Mouse (Mus musculus): ENCODE results near the gene Dhx32. TPM values are rescaled to one million over a fixed set of nuclear protein-coding genes. Genes with fewer than 3 reads are reported as not detected.

Gene Dhx32
- total and polyA plus RNA-seq, 3 experiments, result 25.6 to 27.1 TPM; not detected in 1

DNA sequence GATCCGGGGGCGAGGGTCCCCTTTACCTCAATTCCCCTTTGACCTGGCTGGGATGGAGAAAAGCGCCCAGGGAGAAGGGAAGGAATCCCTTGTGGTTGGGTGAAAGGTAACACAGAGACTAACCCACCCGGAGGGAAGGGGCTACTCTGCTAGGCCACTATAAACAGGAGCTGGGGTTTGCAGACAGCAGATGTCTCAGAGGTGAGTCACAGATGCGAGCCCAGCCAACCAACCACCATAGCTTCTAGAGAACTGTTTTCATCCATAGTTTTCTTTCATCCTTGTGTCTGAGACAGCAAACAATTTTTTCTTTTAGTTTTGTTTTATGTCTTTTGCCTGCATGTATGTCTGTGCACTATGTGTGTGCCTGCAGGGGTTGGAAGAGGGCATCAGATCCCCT is 17.4 kb upstream of the Dhx32 start:
- H3K27ac ChIP-seq (ENCODE audit: control insufficient read depth, low read depth, low read length), result no peak overlapping the region
- no peaks in the 10 kb centered on the region for H3K9me3 ChIP-seq (replicated peaks; ENCODE audit: insufficient read depth, low read length)
- H3K79me2 ChIP-seq (ENCODE audit: control insufficient read depth, insufficient read depth, low read length, poor library complexity), result no peaks in the 10 kb centered on the region
- H3K27me3 ChIP-seq (ENCODE audit: control insufficient read depth in 1 of 2, insufficient read depth in 2 of 2, low read length in 2 of 2), result no peaks in the 10 kb centered on the region
- no peak overlapping the region for H3K4me3 ChIP-seq (ENCODE audit: control insufficient read depth in 1 of 2, insufficient read depth in 1 of 2, low read depth in 2 of 2, low read length in 2 of 2)
- H3K9ac ChIP-seq (ENCODE audit: control insufficient read depth, low read depth, low read length, poor library complexity, severe bottlenecking), result no peak overlapping the region
- no peaks in the 10 kb centered on the region for H3K4me1 ChIP-seq (ENCODE audit: control insufficient read depth in 1 of 2, insufficient read depth in 2 of 2, low read length in 2 of 2)
- no peaks in the 10 kb centered on the region for H3K36me3 ChIP-seq (ENCODE audit: control insufficient read depth in 1 of 2, insufficient read depth in 2 of 2, low read length in 2 of 2)
- DNase-seq (ENCODE audit: low read depth, low spot score), result no peak
- TF ChIP-seq HCFC1 (IDR thresholded peaks at IDR 0.05; ENCODE audit: low read depth, low read length), result no peak
- no peak for TF ChIP-seq EP300 (IDR thresholded peaks at IDR 0.05; ENCODE audit: low read depth in 1 of 2, low read length in 2 of 2)
- TF ChIP-seq ZC3H11A (IDR thresholded peaks at IDR 0.05; ENCODE audit: low read depth, low read length), result no peak
- no peak for TF ChIP-seq TCF12 (IDR thresholded peaks at IDR 0.05; ENCODE audit: low read depth, low read length)
- TF ChIP-seq RAD21 (IDR thresholded peaks at IDR 0.05; ENCODE audit: low read depth, low read length), result no peak
- no peak for TF ChIP-seq ETS1 (IDR thresholded peaks at IDR 0.05; ENCODE audit: low read depth, low read length)

DNA sequence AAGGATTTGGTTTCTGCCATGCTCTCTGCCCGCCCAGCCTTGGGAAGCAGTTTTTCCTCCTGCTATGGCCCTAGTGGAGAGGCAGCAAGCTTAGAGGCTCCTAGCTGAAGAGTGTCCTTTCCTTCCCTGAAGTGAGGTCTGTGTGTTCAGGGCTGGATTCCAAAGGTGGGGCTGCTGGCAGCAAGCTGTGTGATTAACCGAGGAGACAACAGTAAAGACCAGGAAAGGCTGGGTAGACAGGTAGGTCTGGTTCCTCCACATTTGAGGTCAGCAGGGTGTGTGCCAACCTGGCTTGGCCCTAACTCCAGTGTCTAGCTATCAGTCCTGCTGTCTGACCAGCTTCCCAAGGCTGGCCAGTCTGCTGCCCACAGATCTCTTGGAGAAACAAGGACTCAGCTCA is 12.2 kb upstream of the Dhx32 start:
- no peaks in the 10 kb centered on the region for H3K36me3 ChIP-seq (ENCODE audit: control insufficient read depth in 1 of 2, insufficient read depth in 2 of 2, low read length in 2 of 2)
- no peak for DNase-seq (ENCODE audit: low read depth, low spot score)
- H3K27ac ChIP-seq (ENCODE audit: control insufficient read depth, low read depth, low read length), result no peak overlapping the region
- no peak overlapping the region for H3K4me3 ChIP-seq (ENCODE audit: control insufficient read depth in 1 of 2, insufficient read depth in 1 of 2, low read depth in 2 of 2, low read length in 2 of 2)
- no peaks in the 10 kb centered on the region for H3K27me3 ChIP-seq (ENCODE audit: control insufficient read depth in 1 of 2, insufficient read depth in 2 of 2, low read length in 2 of 2)
- H3K9me3 ChIP-seq (replicated peaks; ENCODE audit: insufficient read depth, low read length), result no peaks in the 10 kb centered on the region
- TF ChIP-seq RAD21 (IDR thresholded peaks at IDR 0.05; ENCODE audit: low read depth, low read length), result no peak
- no peak for TF ChIP-seq CHD2 (IDR thresholded peaks at IDR 0.05; ENCODE audit: low read length)
- no peak for TF ChIP-seq ZNF384 (IDR thresholded peaks at IDR 0.05; ENCODE audit: low read depth, low read length)
- no peak for TF ChIP-seq SIN3A (IDR thresholded peaks at IDR 0.05; ENCODE audit: low read length)
- TF ChIP-seq USF1 (IDR thresholded peaks at IDR 0.05; ENCODE audit: low read depth, low read length), result no peak
- TF ChIP-seq GABPA (IDR thresholded peaks at IDR 0.05; ENCODE audit: low read depth, low read length), result no peak
- no peak for TF ChIP-seq CHD1 (IDR thresholded peaks at IDR 0.05; ENCODE audit: low read depth, low read length)
- TF ChIP-seq RCOR1 (IDR thresholded peaks at IDR 0.05; ENCODE audit: low read depth, low read length), result no peak
- no peak for TF ChIP-seq POLR2AphosphoS2 (IDR thresholded peaks at IDR 0.05; ENCODE audit: low read length)
- no peak for TF ChIP-seq POLR2AphosphoS5 (IDR thresholded peaks at IDR 0.05; ENCODE audit: borderline replicate concordance, low read depth, low read length)
- TF ChIP-seq BHLHE40 (IDR thresholded peaks at IDR 0.05; ENCODE audit: borderline replicate concordance, low read depth, low read length), result no peak
- no peak for TF ChIP-seq MYB (IDR thresholded peaks at IDR 0.05; ENCODE audit: low read depth, low read length)
- no peak for TF ChIP-seq HCFC1 (IDR thresholded peaks at IDR 0.05; ENCODE audit: low read depth, low read length)
- no peak for TF ChIP-seq ZKSCAN1 (IDR thresholded peaks at IDR 0.05; ENCODE audit: low read depth, low read length)
- no peak for TF ChIP-seq MAZ (IDR thresholded peaks at IDR 0.05; ENCODE audit: low read depth, low read length)
- no peak for TF ChIP-seq MAFK (IDR thresholded peaks at IDR 0.05; ENCODE audit: borderline replicate concordance, low read depth, low read length)
- no peak for TF ChIP-seq UBTF (IDR thresholded peaks at IDR 0.05; ENCODE audit: borderline replicate concordance, insufficient read depth, low read depth, low read length)
- no peak for TF ChIP-seq POLR2A (IDR thresholded peaks at IDR 0.05; ENCODE audit: control insufficient read depth in 1 of 2, insufficient read depth in 1 of 2, low read depth in 1 of 2, low read length in 2 of 2, poor library complexity in 1 of 2)
- H3K9ac ChIP-seq (ENCODE audit: control insufficient read depth, low read depth, low read length, poor library complexity, severe bottlenecking), result no peak overlapping the region
- peaks cover 2 to 4% of the 10 kb centered on the region in 2 experiments; a peak in 2 of 4 replicates for H3K4me1 ChIP-seq (ENCODE audit: control insufficient read depth in 1 of 2, insufficient read depth in 2 of 2, low read length in 2 of 2)
- no peaks in the 10 kb centered on the region for H3K79me2 ChIP-seq (ENCODE audit: control insufficient read depth, insufficient read depth, low read length, poor library complexity)

All from MEL (cell line).